Mouse (Mus musculus): ENCODE measurements around the gene Olfr727. TPM values are rescaled to one million over a fixed set of nuclear protein-coding genes. Genes with fewer than 3 reads are reported as not detected.

Gene Olfr727
- not detected in 2 replicates for polyA plus RNA-seq (2014; fragmentation: Nextera tagmentation; extraction: Ambion mirVana)

GRCm38 (mm10) chr14:50122886-50123285, at the start of gene Olfr727:
TSS of gene Olfr727 (plus strand) at chr14:50123186.
- Histone ChIP-seq H3K4me3 (ENCODE audit: low read depth, low read length) (no peak within 1 kb of the TSS), H3K4me2 (no peak within 1 kb of the TSS), H3K36me3 (ENCODE audit: control insufficient read depth, insufficient read depth, low read length) (no peaks in the 10 kb centered on the region), H3K4me1 (ENCODE audit: control insufficient read depth, insufficient read depth, low read length) (no peaks in the 10 kb centered on the region), H3K27ac (ENCODE audit: low read depth, low read length) (no peak within 1 kb of the TSS), H3K9ac (ENCODE audit: low read length) (no peak within 1 kb of the TSS), H3K9me3 (ENCODE audit: control insufficient read depth, low read length) (no peaks in the 10 kb centered on the region), H3K27me3 (ENCODE audit: control insufficient read depth, insufficient read depth, low read length) (no peaks in the 10 kb centered on the region)
- 85% methylated on average over 1 of the region's 1 CpGs for WGBS
- DNase-seq (ENCODE audit: low spot score, missing footprints) = no peak
- ATAC-seq (ENCODE audit: low FRiP score) = no peak

GRCm38 (mm10) chr14:50090853-50091252, 32.1 kb upstream of the Olfr727 start, which contains the start of gene Olfr726:
TSS of gene Olfr726 (minus strand) at chr14:50090953.
- Histone ChIP-seq H3K4me2 (no peak within 1 kb of the TSS), H3K4me3 (ENCODE audit: low read depth, low read length) (no peak within 1 kb of the TSS), H3K27ac (ENCODE audit: low read depth, low read length) (no peak within 1 kb of the TSS), H3K9ac (ENCODE audit: low read length) (no peak within 1 kb of the TSS), H3K36me3 (ENCODE audit: control insufficient read depth, insufficient read depth, low read length) (no peaks in the 10 kb centered on the region), H3K9me3 (ENCODE audit: control insufficient read depth, low read length) (no peaks in the 10 kb centered on the region), H3K4me1 (ENCODE audit: control insufficient read depth, insufficient read depth, low read length) (no peaks in the 10 kb centered on the region), H3K27me3 (ENCODE audit: control insufficient read depth, insufficient read depth, low read length) (no peaks in the 10 kb centered on the region)
- 68% methylated on average over 1 of the region's 1 CpGs for WGBS
- ATAC-seq (ENCODE audit: low FRiP score) (no peak), DNase-seq (ENCODE audit: low spot score, missing footprints) (no peak)

GRCm38 (mm10) chr14:50142580-50142979, 19.6 kb downstream of the Olfr727 start, which contains the start of gene Olfr728:
TSS of gene Olfr728 (minus strand) at chr14:50142680.
- DNase-seq (ENCODE audit: low spot score, missing footprints) (no peak), ATAC-seq (ENCODE audit: low FRiP score) (no peak)
- Histone ChIP-seq H3K4me3 (ENCODE audit: low read depth, low read length) (no peak within 1 kb of the TSS), H3K36me3 (ENCODE audit: control insufficient read depth, insufficient read depth, low read length) (no peaks in the 10 kb centered on the region), H3K4me2 (no peak within 1 kb of the TSS), H3K9ac (ENCODE audit: low read length) (no peak within 1 kb of the TSS), H3K27me3 (ENCODE audit: control insufficient read depth, insufficient read depth, low read length) (no peaks in the 10 kb centered on the region), H3K27ac (ENCODE audit: low read depth, low read length) (no peak within 1 kb of the TSS), H3K9me3 (ENCODE audit: control insufficient read depth, low read length) (no peaks in the 10 kb centered on the region), H3K4me1 (ENCODE audit: control insufficient read depth, insufficient read depth, low read length) (no peaks in the 10 kb centered on the region)
- WGBS = 95% methylated on average over 5 of the region's 5 CpGs

- Histone ChIP-seq H3K36me3 (ENCODE audit: control insufficient read depth, insufficient read depth, low read length) (no peaks in the 10 kb centered on the region), H3K4me2 (no peak within 1 kb of the TSS), H3K27me3 (ENCODE audit: control insufficient read depth, insufficient read depth, low read length) (no peaks in the 10 kb centered on the region), H3K27ac (ENCODE audit: low read depth, low read length) (no peak within 1 kb of the TSS), H3K9me3 (ENCODE audit: control insufficient read depth, low read length) (no peaks in the 10 kb centered on the region), H3K4me3 (ENCODE audit: low read depth, low read length) (no peak within 1 kb of the TSS), H3K9ac (ENCODE audit: low read length) (no peak within 1 kb of the TSS), H3K4me1 (ENCODE audit: control insufficient read depth, insufficient read depth, low read length) (no peaks in the 10 kb centered on the region)
- ATAC-seq (ENCODE audit: low FRiP score) (no peak), DNase-seq (ENCODE audit: low spot score, missing footprints) (no peak)
These were observed 29.8 kb downstream of the Olfr727 start, which contains the start of gene Olfr729 for GRCm38 (mm10) chr14:50152810-50153209. TSS of gene Olfr729 (minus strand) at chr14:50152910.

Other genes with a start within 250 kb of the Olfr727 start
- not detected in 2 replicates for gene Olfr722, start 221.2 kb upstream of the Olfr727 start, polyA plus RNA-seq (2014; fragmentation: Nextera tagmentation; extraction: Ambion mirVana)
- not detected in 2 replicates for gene Olfr723, start 191.4 kb upstream of the Olfr727 start, polyA plus RNA-seq (2014; fragmentation: Nextera tagmentation; extraction: Ambion mirVana)
- gene Olfr724, start 159.9 kb upstream of the Olfr727 start, polyA plus RNA-seq (2014; fragmentation: Nextera tagmentation; extraction: Ambion mirVana) = not detected in 2 replicates
- gene Olfr725, start 82.8 kb upstream of the Olfr727 start, polyA plus RNA-seq (2014; fragmentation: Nextera tagmentation; extraction: Ambion mirVana) = not detected in 2 replicates
- gene Olfr726, start 32.2 kb upstream of the Olfr727 start, polyA plus RNA-seq (2014; fragmentation: Nextera tagmentation; extraction: Ambion mirVana) = not detected in 2 replicates
- not detected in 2 replicates for gene Olfr728, start 19.5 kb downstream of the Olfr727 start, polyA plus RNA-seq (2014; fragmentation: Nextera tagmentation; extraction: Ambion mirVana)
- not detected in 2 replicates for gene Olfr729, start 29.7 kb downstream of the Olfr727 start, polyA plus RNA-seq (2014; fragmentation: Nextera tagmentation; extraction: Ambion mirVana)
- gene Olfr730, start 65.0 kb downstream of the Olfr727 start, polyA plus RNA-seq (2014; fragmentation: Nextera tagmentation; extraction: Ambion mirVana) = not detected in 2 replicates
- not detected in 2 replicates for gene Olfr731, start 118.7 kb downstream of the Olfr727 start, polyA plus RNA-seq (2014; fragmentation: Nextera tagmentation; extraction: Ambion mirVana)
- not detected in 2 replicates for gene Olfr732, start 161.0 kb downstream of the Olfr727 start, polyA plus RNA-seq (2014; fragmentation: Nextera tagmentation; extraction: Ambion mirVana)
- gene Olfr733, start 178.3 kb downstream of the Olfr727 start, polyA plus RNA-seq (2014; fragmentation: Nextera tagmentation; extraction: Ambion mirVana) = not detected in 2 replicates
- not detected in 2 replicates for gene Olfr734, start 203.6 kb downstream of the Olfr727 start, polyA plus RNA-seq (2014; fragmentation: Nextera tagmentation; extraction: Ambion mirVana)
- gene Olfr735, start 225.7 kb downstream of the Olfr727 start, polyA plus RNA-seq (2014; fragmentation: Nextera tagmentation; extraction: Ambion mirVana) = not detected in 2 replicates
- not detected in 2 replicates for gene Tlr11, start 234.7 kb downstream of the Olfr727 start, polyA plus RNA-seq (2014; fragmentation: Nextera tagmentation; extraction: Ambion mirVana)

Measured in midbrain, embryonic 11.5 days (tissue).